Mouse (Mus musculus) spleen, postnatal 36 days (tissue): ENCODE measurements around the gene Ccdc12.

Experiments used
- DNase-seq, 2 experiments: peaks; one replicate each; pipeline ENCODE4 v3.0.0; 2022; ENCODE audit warnings: low spot score in 2 of 2, mixed read lengths in 1 of 2

Ccdc12 gene

GRCm38 (mm10) chr9:110645219-110645618 lies 11.1 kb upstream of the Ccdc12 start:
- peak; percentile 79 to 83 for DNase-seq

- DNase-seq: no peak
These were observed 6.5 kb upstream of the Ccdc12 start for GRCm38 (mm10) chr9:110649775-110650174.

- peak; percentile 40 to 49 for DNase-seq
These were observed 4.2 kb upstream of the Ccdc12 start for GRCm38 (mm10) chr9:110651931-110652722.

GRCm38 (mm10) chr9:110652963-110653654 lies 3.2 kb upstream of the Ccdc12 start:
- DNase-seq: no peak

- DNase-seq: peak; percentile 95
These were observed 2.4 kb upstream of the Ccdc12 start, which contains the start of gene Nbeal2 for GRCm38 (mm10) chr9:110653655-110654461. Gene Nbeal2, minus strand, starts transcription at chr9:110654161.

- DNase-seq: no peak
These were observed 1.3 kb upstream of the Ccdc12 start for GRCm38 (mm10) chr9:110654726-110655650.

GRCm38 (mm10) chr9:110655651-110656007 lies 674 bp upstream of the Ccdc12 start:
- no peak for DNase-seq

GRCm38 (mm10) chr9:110657474-110658078 lies 1.3 kb downstream of the Ccdc12 start:
- peak; percentile 68 to 74 for DNase-seq

- no peak for DNase-seq
These were observed 3.2 kb downstream of the Ccdc12 start for GRCm38 (mm10) chr9:110659521-110659920.

GRCm38 (mm10) chr9:110660208-110660607 lies 3.9 kb downstream of the Ccdc12 start:
- no peak for DNase-seq

GRCm38 (mm10) chr9:110660856-110661612 lies 4.7 kb downstream of the Ccdc12 start:
- no peak for DNase-seq

GRCm38 (mm10) chr9:110662844-110663243 lies 6.5 kb downstream of the Ccdc12 start:
- no peak for DNase-seq

- DNase-seq: peak; percentile 75 to 82
These were observed 9.6 kb downstream of the Ccdc12 start for GRCm38 (mm10) chr9:110665912-110666311.

GRCm38 (mm10) chr9:110666374-110666773 lies 10.1 kb downstream of the Ccdc12 start:
- no peak for DNase-seq

GRCm38 (mm10) chr9:110667219-110667836 lies 11.0 kb downstream of the Ccdc12 start:
- no peak for DNase-seq

- no peak for DNase-seq
These were observed 12.4 kb downstream of the Ccdc12 start for GRCm38 (mm10) chr9:110668601-110669293.

GRCm38 (mm10) chr9:110669785-110670184 lies 13.5 kb downstream of the Ccdc12 start:
- no peak for DNase-seq

- DNase-seq: no peak
These were observed 16.3 kb downstream of the Ccdc12 start for GRCm38 (mm10) chr9:110672462-110673106.
